Mouse (Mus musculus): ENCODE data around the gene Bbc3. TPM values are rescaled to one million over a fixed set of nuclear protein-coding genes. Genes with fewer than 3 reads are reported as not detected.

Gene Bbc3
- polyA plus RNA-seq, 1 experiment from 2014 or later = 14.2 TPM

- peaks cover 44% of the 10 kb centered on the region for H3K4me1 ChIP-seq (ENCODE audit: insufficient read depth, low read length)
- H3K9me3 ChIP-seq (ENCODE audit: low read length) = no peaks in the 10 kb centered on the region
- H3K27ac ChIP-seq (ENCODE audit: low read length) = peak overlapping the region; percentile 29
- H3K4me3 ChIP-seq (ENCODE audit: low read length) = peak overlapping the region; percentile 89
- no peaks in the 10 kb centered on the region for H3K27me3 ChIP-seq (ENCODE audit: insufficient read depth, low read length)
- WGBS = 28% methylated on average over 16 of the region's 16 CpGs
- H3K4me2 ChIP-seq (replicated peaks; ENCODE audit: low read depth, low read length) = peak overlapping the region; percentile 100
- H3K9ac ChIP-seq (replicated peaks; ENCODE audit: low read length) = peak overlapping the region; percentile 62
- ATAC-seq (ENCODE audit: low FRiP score, low TSS enrichment) = no peak
- H3K36me3 ChIP-seq (ENCODE audit: insufficient read depth, low read length) = no peaks in the 10 kb centered on the region
Observed at GRCm38 (mm10) chr7:16308555-16309317, 543 bp downstream of the Bbc3 start.

GRCm38 (mm10) chr7:16309318-16310019 is 1.3 kb downstream of the Bbc3 start:
- WGBS = 0% methylated on average over 60 of the region's 61 CpGs
- no peaks in the 10 kb centered on the region for H3K9me3 ChIP-seq (ENCODE audit: low read length)
- no peaks in the 10 kb centered on the region for H3K36me3 ChIP-seq (ENCODE audit: insufficient read depth, low read length)
- H3K4me2 ChIP-seq (replicated peaks; ENCODE audit: low read depth, low read length) = peak overlapping the region; percentile 100
- ATAC-seq (ENCODE audit: low FRiP score, low TSS enrichment) = peak; percentile 44
- H3K4me1 ChIP-seq (ENCODE audit: insufficient read depth, low read length) = peaks cover 44% of the 10 kb centered on the region
- peak overlapping the region; percentile 62 for H3K9ac ChIP-seq (replicated peaks; ENCODE audit: low read length)
- peak overlapping the region; percentile 89 for H3K4me3 ChIP-seq (ENCODE audit: low read length)
- H3K27me3 ChIP-seq (ENCODE audit: insufficient read depth, low read length) = no peaks in the 10 kb centered on the region
- peak overlapping the region; percentile 68 for H3K27ac ChIP-seq (ENCODE audit: low read length)

- ATAC-seq (ENCODE audit: low FRiP score, low TSS enrichment) = peak; percentile 3; the same call in 1 of the 2 replicates
- under 1% methylated on average over 41 of the region's 56 CpGs for WGBS
Observed at GRCm38 (mm10) chr7:16310020-16310520, 1.9 kb downstream of the Bbc3 start.

GRCm38 (mm10) chr7:16310521-16311452 is 2.6 kb downstream of the Bbc3 start:
- Histone ChIP-seq H3K36me3 (ENCODE audit: insufficient read depth, low read length) (no peaks in the 10 kb centered on the region), H3K9ac (replicated peaks; ENCODE audit: low read length) (peak overlapping the region; percentile 62), H3K9me3 (ENCODE audit: low read length) (no peaks in the 10 kb centered on the region), H3K27me3 (ENCODE audit: insufficient read depth, low read length) (no peaks in the 10 kb centered on the region), H3K4me3 (ENCODE audit: low read length) (peak overlapping the region; percentile 89), H3K27ac (ENCODE audit: low read length) (peak overlapping the region; percentile 56), H3K4me1 (ENCODE audit: insufficient read depth, low read length) (peaks cover 44% of the 10 kb centered on the region), H3K4me2 (replicated peaks; ENCODE audit: low read depth, low read length) (peak overlapping the region; percentile 100)
- WGBS = 0% methylated on average over 31 of the region's 31 CpGs
- peak; percentile 0; the same call in 1 of the 2 replicates for ATAC-seq (ENCODE audit: low FRiP score, low TSS enrichment)

More at GRCm38 (mm10) chr7:16310020-16310520, 1.9 kb downstream of the Bbc3 start:
- Histone ChIP-seq H3K9ac (replicated peaks; ENCODE audit: low read length) (peak overlapping the region; percentile 62), H3K4me3 (ENCODE audit: low read length) (peak overlapping the region; percentile 89), H3K27ac (ENCODE audit: low read length) (peak overlapping the region; percentile 68), H3K27me3 (ENCODE audit: insufficient read depth, low read length) (no peaks in the 10 kb centered on the region), H3K4me1 (ENCODE audit: insufficient read depth, low read length) (peaks cover 44% of the 10 kb centered on the region), H3K36me3 (ENCODE audit: insufficient read depth, low read length) (no peaks in the 10 kb centered on the region), H3K4me2 (replicated peaks; ENCODE audit: low read depth, low read length) (peak overlapping the region; percentile 100), H3K9me3 (ENCODE audit: low read length) (no peaks in the 10 kb centered on the region)

GRCm38 (mm10) chr7:16311453-16312004 is 3.3 kb downstream of the Bbc3 start:
- WGBS = 3% methylated on average over 14 of the region's 14 CpGs
- H3K27me3 ChIP-seq (ENCODE audit: insufficient read depth, low read length) = no peaks in the 10 kb centered on the region
- H3K36me3 ChIP-seq (ENCODE audit: insufficient read depth, low read length) = no peaks in the 10 kb centered on the region
- H3K9me3 ChIP-seq (ENCODE audit: low read length) = no peaks in the 10 kb centered on the region
- peak overlapping the region; percentile 97 for H3K27ac ChIP-seq (ENCODE audit: low read length)
- peak overlapping the region; percentile 93 for H3K9ac ChIP-seq (replicated peaks; ENCODE audit: low read length)
- H3K4me1 ChIP-seq (ENCODE audit: insufficient read depth, low read length) = peaks cover 44% of the 10 kb centered on the region
- no peak for ATAC-seq (ENCODE audit: low FRiP score, low TSS enrichment)
- H3K4me2 ChIP-seq (replicated peaks; ENCODE audit: low read depth, low read length) = peak overlapping the region; percentile 100
- H3K4me3 ChIP-seq (ENCODE audit: low read length) = peak overlapping the region; percentile 89

GRCm38 (mm10) chr7:16312011-16312671 is 3.9 kb downstream of the Bbc3 start:
- Histone ChIP-seq H3K9me3 (ENCODE audit: low read length) (no peaks in the 10 kb centered on the region), H3K4me1 (ENCODE audit: insufficient read depth, low read length) (peaks cover 44% of the 10 kb centered on the region), H3K27ac (ENCODE audit: low read length) (peak overlapping the region; percentile 97), H3K9ac (replicated peaks; ENCODE audit: low read length) (peak overlapping the region; percentile 93), H3K27me3 (ENCODE audit: insufficient read depth, low read length) (no peaks in the 10 kb centered on the region), H3K4me2 (replicated peaks; ENCODE audit: low read depth, low read length) (peak overlapping the region; percentile 100), H3K36me3 (ENCODE audit: insufficient read depth, low read length) (no peaks in the 10 kb centered on the region), H3K4me3 (ENCODE audit: low read length) (peak overlapping the region; percentile 89)
- peak; percentile 9; the same call in 1 of the 2 replicates for ATAC-seq (ENCODE audit: low FRiP score, low TSS enrichment)
- under 1% methylated on average over 45 of the region's 49 CpGs for WGBS

- Histone ChIP-seq H3K9me3 (ENCODE audit: low read length) (no peaks in the 10 kb centered on the region), H3K4me1 (ENCODE audit: insufficient read depth, low read length) (peaks cover 44% of the 10 kb centered on the region), H3K9ac (replicated peaks; ENCODE audit: low read length) (peak overlapping the region; percentile 93), H3K27ac (ENCODE audit: low read length) (peak overlapping the region; percentile 97), H3K27me3 (ENCODE audit: insufficient read depth, low read length) (no peaks in the 10 kb centered on the region), H3K4me3 (ENCODE audit: low read length) (peak overlapping the region; percentile 89), H3K4me2 (replicated peaks; ENCODE audit: low read depth, low read length) (peak overlapping the region; percentile 100), H3K36me3 (ENCODE audit: insufficient read depth, low read length) (no peaks in the 10 kb centered on the region)
- 0% methylated on average over 12 of the region's 12 CpGs for WGBS
- peak; percentile 25 for ATAC-seq (ENCODE audit: low FRiP score, low TSS enrichment)
Observed at GRCm38 (mm10) chr7:16312672-16313311, 4.6 kb downstream of the Bbc3 start.

GRCm38 (mm10) chr7:16313481-16314220 is 5.5 kb downstream of the Bbc3 start:
- H3K4me2 ChIP-seq (replicated peaks; ENCODE audit: low read depth, low read length) = peak overlapping the region; percentile 100
- ATAC-seq (ENCODE audit: low FRiP score, low TSS enrichment) = peak; percentile 66
- H3K27ac ChIP-seq (ENCODE audit: low read length) = peak overlapping the region; percentile 97
- H3K36me3 ChIP-seq (ENCODE audit: insufficient read depth, low read length) = no peaks in the 10 kb centered on the region
- H3K9ac ChIP-seq (replicated peaks; ENCODE audit: low read length) = peak overlapping the region; percentile 93
- peak overlapping the region; percentile 89 for H3K4me3 ChIP-seq (ENCODE audit: low read length)
- no peaks in the 10 kb centered on the region for H3K9me3 ChIP-seq (ENCODE audit: low read length)
- peaks cover 40% of the 10 kb centered on the region for H3K4me1 ChIP-seq (ENCODE audit: insufficient read depth, low read length)
- 0% methylated on average over 53 of the region's 66 CpGs for WGBS
- H3K27me3 ChIP-seq (ENCODE audit: insufficient read depth, low read length) = no peaks in the 10 kb centered on the region
